Mouse (Mus musculus): ENCODE results near the gene Duxbl2. TPM values are rescaled to one million over a fixed set of nuclear protein-coding genes. Genes with fewer than 3 reads are reported as not detected.

Gene Duxbl2
- polyA plus RNA-seq, 1 experiment from 2014 or later, result not detected

Other genes with a start within 250 kb of the Duxbl2 start
- not detected in 3 replicates for gene Plac9a, start 215.2 kb upstream of the Duxbl2 start, polyA plus RNA-seq (2018)
- 0.54 to 1.7 TPM (median 0.72 TPM) in 3 replicates for gene Tmem254a, start 190.7 kb upstream of the Duxbl2 start, polyA plus RNA-seq (2018)
- not detected in 3 replicates for gene Cphx1, start 180.0 kb upstream of the Duxbl2 start, polyA plus RNA-seq (2018)
- gene Duxbl1, start 139.8 kb upstream of the Duxbl2 start, polyA plus RNA-seq (2018), result not detected in 3 replicates
- not detected in 3 replicates for gene Gm9780, start 75.6 kb upstream of the Duxbl2 start, polyA plus RNA-seq (2018)
- 2.1 to 3.6 TPM in 2 of 3 replicates, not detected in the other for gene Tmem254c, start 51.0 kb upstream of the Duxbl2 start, polyA plus RNA-seq (2018)
- not detected in 3 replicates for gene Cphx2, start 36.8 kb upstream of the Duxbl2 start, polyA plus RNA-seq (2018)
- not detected in 3 replicates for gene Cphx3, start 36.1 kb upstream of the Duxbl2 start, polyA plus RNA-seq (2018)
- not detected in 3 replicates for gene Plac9b, start 64.1 kb downstream of the Duxbl2 start, polyA plus RNA-seq (2018)
- gene Tmem254b, start 88.7 kb downstream of the Duxbl2 start, polyA plus RNA-seq (2018), result 10.3 to 18.0 TPM (median 14.9 TPM) in 3 replicates
- not detected in 3 replicates for gene Duxbl3, start 139.6 kb downstream of the Duxbl2 start, polyA plus RNA-seq (2018)

Data from macrophage (primary cell).